Mouse (Mus musculus) urinary bladder, postnatal 25 days (tissue): ENCODE results near the gene Rhox1.
"Not testable (repeated sequence)": the region's sequence is repeated elsewhere in the genome, so short reads cannot be mapped to it uniquely, and the experiment has no call there.

ENCODE experiments used
- DNase-seq: peaks from one replicate; pipeline ENCODE4 v3.0.0; 2022; ENCODE audit warnings: low spot score

The Rhox1 gene

GRCm38 (mm10) chrX:37222158-37222557 lies at the start of gene Rhox1:
Gene Rhox1 (minus strand): TSS chrX:37222258.
- not testable (repeated sequence) for DNase-seq

- DNase-seq, result not testable (repeated sequence)
These were observed 43.0 kb upstream of the Rhox1 start, which contains the start of gene Rhox4a for GRCm38 (mm10) chrX:37265038-37265437. Gene Rhox4a (plus strand): TSS chrX:37265338.

GRCm38 (mm10) chrX:37249619-37250018 lies 27.6 kb upstream of the Rhox1 start, which contains the start of gene Rhox3a:
Gene Rhox3a (plus strand): TSS chrX:37249919.
- not testable (repeated sequence) for DNase-seq

- DNase-seq, result not testable (repeated sequence)
These were observed 22.6 kb upstream of the Rhox1 start, which contains the start of gene Rhox2a for GRCm38 (mm10) chrX:37244676-37245075. Gene Rhox2a (plus strand): TSS chrX:37244976.

- no peak for DNase-seq
These were observed 11.1 kb downstream of the Rhox1 start, which contains the start of gene Gm9 for GRCm38 (mm10) chrX:37210941-37211340. Gene Gm9 (minus strand): TSS chrX:37211041.

- DNase-seq, result no peak
These were observed 23.4 kb downstream of the Rhox1 start for GRCm38 (mm10) chrX:37198676-37199075.

- DNase-seq, result peak; percentile 3
These were observed 30.2 kb downstream of the Rhox1 start for GRCm38 (mm10) chrX:37191744-37192379.

- DNase-seq, result peak; percentile 69
These were observed 30.8 kb downstream of the Rhox1 start, which contains the start of the genes Ndufa1 and Rnf113a1 for GRCm38 (mm10) chrX:37191105-37191743. Gene Ndufa1 (minus strand): TSS chrX:37191163. Gene Rnf113a1 (plus strand): TSS chrX:37191245.

GRCm38 (mm10) chrX:37190755-37191104 lies 31.3 kb downstream of the Rhox1 start:
- no peak for DNase-seq

GRCm38 (mm10) chrX:37184401-37184800 lies 37.7 kb downstream of the Rhox1 start:
- DNase-seq, result not testable (repeated sequence)

GRCm38 (mm10) chrX:37168742-37169141 lies 53.3 kb downstream of the Rhox1 start, which contains the start of gene Akap14:
Gene Akap14 (minus strand): TSS chrX:37168842.
- no peak for DNase-seq

GRCm38 (mm10) chrX:37167085-37167484 lies 55.0 kb downstream of the Rhox1 start:
- peak; percentile 12 for DNase-seq
